ENCODE assay signal across 8 mouse cellular contexts in genomic region chr9:57708068-57708719, GRCm38 (mm10). TPM values are rescaled to one million over a fixed set of nuclear protein-coding genes. Genes with fewer than 3 reads are reported as not detected.
A peak's percentile ranks its signal among the peaks of the same experiment; 100 is the strongest.
DNase-seq lines count a peak whose midpoint lies in the region; ATAC-seq and TF ChIP-seq lines count a peak whose summit lies in the region.

Gene Edc3, plus strand, starts transcription at chr9:57708540.

- H3K27me3 ChIP-seq in forebrain, embryonic 15.5 days: no peaks in the 10 kb centered on the region
- no peaks in the 10 kb centered on the region for H3K27me3 ChIP-seq in liver, embryonic 16.5 days (ENCODE audit: control insufficient read depth, insufficient read depth, low read depth, low read length)
- H3K27me3 ChIP-seq in neural tube, embryonic 12.5 days (replicated peaks): no peaks in the 10 kb centered on the region
- no peaks in the 10 kb centered on the region for H3K27me3 ChIP-seq in stomach, postnatal 0 days (ENCODE audit: control insufficient read depth, insufficient read depth, low read length)

- 0% methylated on average over 23 of the region's 23 CpGs for WGBS in forebrain, embryonic 15.5 days
- under 1% methylated on average over 23 of the region's 23 CpGs for WGBS in large intestine, adult 2 months
- under 1% methylated on average over 23 of the region's 23 CpGs for WGBS in liver, embryonic 16.5 days (ENCODE audit: insufficient replicate concordance)
- WGBS in neural tube, embryonic 12.5 days: under 1% methylated on average over 23 of the region's 23 CpGs
- under 1% methylated on average over 23 of the region's 23 CpGs for WGBS in stomach, postnatal 0 days

- H3K4me2 ChIP-seq in forebrain, embryonic 15.5 days (replicated peaks): peak within 1 kb of the TSS; percentile 77
- peak within 1 kb of the TSS; percentile 68 for H3K4me2 ChIP-seq in liver, embryonic 16.5 days (ENCODE audit: low read depth, low read length)
- H3K4me2 ChIP-seq in neural tube, embryonic 12.5 days (replicated peaks): peak within 1 kb of the TSS; percentile 75
- H3K4me2 ChIP-seq in stomach, postnatal 0 days (replicated peaks; ENCODE audit: low read depth): peak within 1 kb of the TSS; percentile 73

- H3K4me1 ChIP-seq in ES-E14 (ENCODE audit: control insufficient read depth in 2 of 2, insufficient read depth in 2 of 2, low read length in 2 of 2, poor library complexity in 1 of 2): 0 out of 4 replicates have a peak, but pooled peaks cover 0 to 2% of the 10 kb centered on the region in 2 experiments
- H3K4me1 ChIP-seq in forebrain, embryonic 15.5 days: peaks cover 22% of the 10 kb centered on the region
- H3K4me1 ChIP-seq in liver, embryonic 16.5 days (ENCODE audit: control insufficient read depth, low read depth, low read length): peaks cover 3% of the 10 kb centered on the region
- peaks cover 8% of the 10 kb centered on the region; the same call in 1 of the 2 replicates for H3K4me1 ChIP-seq in neural tube, embryonic 12.5 days
- no peaks in the 10 kb centered on the region for H3K4me1 ChIP-seq in stomach, postnatal 0 days (replicated peaks; ENCODE audit: control insufficient read depth, insufficient read depth)

- in situ Hi-C loops in ES-E14 (cut with MboI; ENCODE audit: low sequenced_read_pairs in 2 of 2, unreplicated experiment in 2 of 2): no loop called here

- TF ChIP-seq EP300 in stomach, postnatal 0 days (optimal IDR thresholded peaks at IDR 0.05): no peak

- no peaks in the 10 kb centered on the region for H3K9me3 ChIP-seq in ES-E14 (ENCODE audit: control insufficient read depth, insufficient read depth, low read depth, low read length)
- 0 out of 2 replicates have a peak, but pooled peaks cover 5% of the 10 kb centered on the region for H3K9me3 ChIP-seq in forebrain, embryonic 15.5 days
- no peaks in the 10 kb centered on the region for H3K9me3 ChIP-seq in liver, embryonic 16.5 days (replicated peaks; ENCODE audit: control insufficient read depth, low read length)
- H3K9me3 ChIP-seq in neural tube, embryonic 12.5 days: peaks cover 6% of the 10 kb centered on the region; the same call in 1 of the 2 replicates
- no peaks in the 10 kb centered on the region for H3K9me3 ChIP-seq in stomach, postnatal 0 days (ENCODE audit: control insufficient read depth, low read length)

- no peak for TF ChIP-seq CTCF in stomach, postnatal 0 days (IDR thresholded peaks at IDR 0.05; ENCODE audit: low read depth)

- H3K4me3 ChIP-seq in ES-E14 (ENCODE audit: insufficient read depth in 1 of 2, low read depth in 1 of 2, low read length in 2 of 2, poor library complexity in 1 of 2, severe bottlenecking in 1 of 2): peak within 1 kb of the TSS; percentile 92 to 100
- H3K4me3 ChIP-seq in forebrain, embryonic 15.5 days: peak within 1 kb of the TSS; percentile 95
- H3K4me3 ChIP-seq in liver, embryonic 16.5 days (ENCODE audit: low read depth, low read length): peak within 1 kb of the TSS; percentile 84
- peak within 1 kb of the TSS; percentile 89 for H3K4me3 ChIP-seq in neural tube, embryonic 12.5 days
- H3K4me3 ChIP-seq in stomach, postnatal 0 days (ENCODE audit: low read depth, low read length): peak within 1 kb of the TSS; percentile 90

- peak within 1 kb of the TSS; percentile 89 for H3K9ac ChIP-seq in ES-E14 (ENCODE audit: insufficient read depth, low read depth, low read length, poor library complexity, severe bottlenecking)
- peak within 1 kb of the TSS; percentile 93 for H3K9ac ChIP-seq in forebrain, embryonic 15.5 days (replicated peaks)
- peak within 1 kb of the TSS; percentile 83 for H3K9ac ChIP-seq in liver, embryonic 16.5 days (ENCODE audit: low read depth, low read length)
- peak within 1 kb of the TSS; percentile 86 for H3K9ac ChIP-seq in neural tube, embryonic 12.5 days
- peak within 1 kb of the TSS; percentile 95 for H3K9ac ChIP-seq in stomach, postnatal 0 days (ENCODE audit: low read length)

- peaks cover under 1% of the 10 kb centered on the region for H3K36me3 ChIP-seq in ES-E14 (ENCODE audit: control insufficient read depth, insufficient read depth, low read length, poor library complexity, severe bottlenecking)
- peaks cover 6% of the 10 kb centered on the region; the same call in 1 of the 2 replicates for H3K36me3 ChIP-seq in forebrain, embryonic 15.5 days
- peaks cover under 1% of the 10 kb centered on the region; the same call in 1 of the 2 replicates for H3K36me3 ChIP-seq in liver, embryonic 16.5 days (ENCODE audit: control insufficient read depth, insufficient read depth)
- H3K36me3 ChIP-seq in neural tube, embryonic 12.5 days: peaks cover 1% of the 10 kb centered on the region; the same call in 1 of the 2 replicates
- no peaks in the 10 kb centered on the region for H3K36me3 ChIP-seq in stomach, postnatal 0 days (ENCODE audit: control insufficient read depth, insufficient read depth, low read length)

- peak within 1 kb of the TSS; percentile 26; the same call in 1 of the 2 replicates for H3K27ac ChIP-seq in ES-E14 (ENCODE audit: insufficient read depth, low read depth, low read length, poor library complexity, severe bottlenecking)
- H3K27ac ChIP-seq in forebrain, embryonic 15.5 days (replicated peaks): peak within 1 kb of the TSS; percentile 87
- H3K27ac ChIP-seq in liver, embryonic 16.5 days (ENCODE audit: low read length): peak within 1 kb of the TSS; percentile 81
- H3K27ac ChIP-seq in neural tube, embryonic 12.5 days: peak within 1 kb of the TSS; percentile 60; the same call in 1 of the 2 replicates
- H3K27ac ChIP-seq in stomach, postnatal 0 days (replicated peaks): peak within 1 kb of the TSS; percentile 94

- peak; percentile 93 for ATAC-seq in forebrain, embryonic 15.5 days (replicated peaks)
- ATAC-seq in liver, embryonic 16.5 days (ENCODE audit: low read depth): peak; percentile 93
- peak; percentile 93 for ATAC-seq in neural tube, embryonic 12.5 days (ENCODE audit: low FRiP score, low read depth)
- ATAC-seq in stomach, postnatal 0 days (ENCODE audit: low FRiP score, low TSS enrichment): peak; percentile 93

- DNase-seq in ES-E14 (ENCODE audit: low read depth, low spot score): peak; percentile 90
- DNase-seq in cerebellum, adult 11-12 months: peak; percentile 81
- DNase-seq in heart, postnatal 14 days: peak; percentile 88 to 95
- DNase-seq in large intestine, adult 2 months (ENCODE audit: low read depth, low spot score): peak; percentile 62
- DNase-seq in stomach, postnatal 0 days (ENCODE audit: low spot score): peak; percentile 95

- intact Hi-C loops in heart, postnatal 14 days (cut with DNase I): loop anchor here (5.0 kb wide), 1 partner anchor 34 kb away; no protein-coding TSS in a partner anchor

TF ChIP-seq in ES-E14, 5 proteins besides CTCF, POLR2A, EP300 and RAD21:
- no peak for TF ChIP-seq ZC3H11A (IDR thresholded peaks at IDR 0.05; ENCODE audit: borderline replicate concordance, low read depth, low read length)
- no peak for TF ChIP-seq ZNF384 (IDR thresholded peaks at IDR 0.05; ENCODE audit: low read depth, low read length)
- no peak for TF ChIP-seq CHD2 (IDR thresholded peaks at IDR 0.05; ENCODE audit: low read depth, low read length)
- TF ChIP-seq MAFK (IDR thresholded peaks at IDR 0.05; ENCODE audit: insufficient read depth, low read depth, low read length): no peak
- no peak for TF ChIP-seq HCFC1 (IDR thresholded peaks at IDR 0.05; ENCODE audit: borderline replicate concordance, insufficient read depth, low read length)

RNA-seq across cellular contexts. Expression of gene Edc3, which starts in this region (rescaled TPM):
- 10.2 TPM in 2 replicates for total RNA-seq in ES-E14 (2012; rRNA removed)
- polyA plus RNA-seq in forebrain, embryonic 15.5 days (2015; fragmentation: Nextera tagmentation; extraction: Ambion mirVana): 36.4 and 37.1 TPM in 2 replicates
- total RNA-seq in heart, postnatal 14 days (2021): 1 to 10 TPM; 6.6 to 7.4 TPM
- 10.1 and 11.6 TPM in 2 replicates for polyA plus RNA-seq in large intestine, adult 2 months (2012; rRNA removed)
- polyA plus RNA-seq in liver, embryonic 16.5 days (2015; fragmentation: Nextera tagmentation; extraction: Ambion mirVana): 15.2 and 17.0 TPM in 2 replicates
- 38.4 and 41.0 TPM in 2 replicates for polyA plus RNA-seq in neural tube, embryonic 12.5 days (2016; fragmentation: Nextera tagmentation; extraction: Ambion mirVana)
- polyA plus RNA-seq in stomach, postnatal 0 days (2015; fragmentation: Nextera tagmentation; extraction: Ambion mirVana): 13.6 and 15.2 TPM in 2 replicates

Comparison
In these comparisons a context has a peak if more than half of its experiments do, and no peak if none do; other contexts are left out.
1. Peak in every context shown above with its lines: DNase-seq, ATAC-seq, H3K4me3 ChIP-seq and H3K27ac ChIP-seq.
2. H3K27ac ChIP-seq: peak in every context shown above with its lines; median percentile 94 in stomach, postnatal 0 days; 87 in forebrain, embryonic 15.5 days; 81 in liver, embryonic 16.5 days; 60 in neural tube, embryonic 12.5 days; 26 in ES-E14.